Mouse (Mus musculus): ENCODE measurements around the gene Zkscan17.
"Not testable (repeated sequence)": the region's sequence is repeated elsewhere in the genome, so short reads cannot be mapped to it uniquely, and the experiment has no call there.

Zkscan17 gene

GRCm38 (mm10) chr11:59526472-59527080, at the start of gene Zkscan17:
Gene Zkscan17 (minus strand): TSS chr11:59526751.
- no peak for DNase-seq (ENCODE audit: low spot score)

GRCm38 (mm10) chr11:59576135-59576534, 49.6 kb upstream of the Zkscan17 start, which contains the start of gene Olfr222:
Gene Olfr222 (minus strand): TSS chr11:59576235.
- DNase-seq (ENCODE audit: low spot score): not testable (repeated sequence)

- DNase-seq (ENCODE audit: low spot score): no peak
Measured at GRCm38 (mm10) chr11:59575726-59576125, 49.2 kb upstream of the Zkscan17 start.

GRCm38 (mm10) chr11:59569306-59569705, 42.8 kb upstream of the Zkscan17 start:
- DNase-seq (ENCODE audit: low spot score): no peak

GRCm38 (mm10) chr11:59562837-59563236, 36.3 kb upstream of the Zkscan17 start:
- DNase-seq (ENCODE audit: low spot score): no peak

- no peak for DNase-seq (ENCODE audit: low spot score)
Measured at GRCm38 (mm10) chr11:59562336-59562735, 35.8 kb upstream of the Zkscan17 start.

GRCm38 (mm10) chr11:59560906-59561305, 34.4 kb upstream of the Zkscan17 start:
- no peak for DNase-seq (ENCODE audit: low spot score)

GRCm38 (mm10) chr11:59554535-59554934, 28.0 kb upstream of the Zkscan17 start:
- DNase-seq (ENCODE audit: low spot score): no peak

- DNase-seq (ENCODE audit: low spot score): no peak
Measured at GRCm38 (mm10) chr11:59554127-59554526, 27.6 kb upstream of the Zkscan17 start.

GRCm38 (mm10) chr11:59544005-59544404, 17.5 kb upstream of the Zkscan17 start:
- no peak for DNase-seq (ENCODE audit: low spot score)

GRCm38 (mm10) chr11:59543376-59543775, 16.8 kb upstream of the Zkscan17 start:
- DNase-seq (ENCODE audit: low spot score): no peak

GRCm38 (mm10) chr11:59542442-59542841, 15.9 kb upstream of the Zkscan17 start:
- no peak for DNase-seq (ENCODE audit: low spot score)

GRCm38 (mm10) chr11:59541324-59541723, 14.8 kb upstream of the Zkscan17 start, which contains the start of gene Nlrp3:
Gene Nlrp3 (plus strand): TSS chr11:59541568.
- DNase-seq (ENCODE audit: low spot score): no peak

- DNase-seq (ENCODE audit: low spot score): no peak
Measured at GRCm38 (mm10) chr11:59540123-59540522, 13.6 kb upstream of the Zkscan17 start.

GRCm38 (mm10) chr11:59538387-59538786, 11.8 kb upstream of the Zkscan17 start:
- DNase-seq (ENCODE audit: low spot score): no peak

GRCm38 (mm10) chr11:59537218-59538130, 10.9 kb upstream of the Zkscan17 start:
- DNase-seq (ENCODE audit: low spot score): no peak

- DNase-seq (ENCODE audit: low spot score): no peak
Measured at GRCm38 (mm10) chr11:59531562-59531961, 5.0 kb upstream of the Zkscan17 start.

GRCm38 (mm10) chr11:59530870-59531535, 4.5 kb upstream of the Zkscan17 start:
- no peak for DNase-seq (ENCODE audit: low spot score)

GRCm38 (mm10) chr11:59530221-59530620, 3.7 kb upstream of the Zkscan17 start:
- DNase-seq (ENCODE audit: low spot score): no peak

GRCm38 (mm10) chr11:59525237-59525636, 1.3 kb downstream of the Zkscan17 start:
- DNase-seq (ENCODE audit: low spot score): peak; percentile 32

GRCm38 (mm10) chr11:59524150-59524549, 2.4 kb downstream of the Zkscan17 start:
- no peak for DNase-seq (ENCODE audit: low spot score)

- DNase-seq (ENCODE audit: low spot score): no peak
Measured at GRCm38 (mm10) chr11:59519741-59520495, 6.6 kb downstream of the Zkscan17 start.
